Mouse (Mus musculus): ENCODE measurements around the gene Ccr9.

Ccr9 gene

DNA sequence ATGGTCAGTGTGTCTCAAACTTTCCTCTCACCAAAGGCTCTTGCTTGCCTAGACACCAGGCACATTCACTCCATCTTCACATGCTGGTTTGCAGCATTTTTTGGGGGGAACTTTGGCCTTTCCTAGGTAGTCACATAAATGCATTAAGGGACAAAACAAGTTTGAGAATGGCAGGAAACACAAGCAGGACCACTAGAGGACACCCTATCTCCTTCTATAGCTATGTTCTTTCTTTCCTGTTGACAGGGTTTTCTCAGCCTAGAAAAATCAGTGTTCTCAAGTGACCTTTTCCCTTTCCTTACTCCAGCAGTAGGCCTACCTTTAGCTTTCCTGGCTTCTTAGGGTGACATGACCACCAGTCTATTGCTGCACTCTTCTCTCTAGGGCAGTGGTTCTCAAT, 124.7 kb downstream of the Ccr9 start:
- no peak for DNase-seq (ENCODE audit: low read depth, low spot score)

DNA sequence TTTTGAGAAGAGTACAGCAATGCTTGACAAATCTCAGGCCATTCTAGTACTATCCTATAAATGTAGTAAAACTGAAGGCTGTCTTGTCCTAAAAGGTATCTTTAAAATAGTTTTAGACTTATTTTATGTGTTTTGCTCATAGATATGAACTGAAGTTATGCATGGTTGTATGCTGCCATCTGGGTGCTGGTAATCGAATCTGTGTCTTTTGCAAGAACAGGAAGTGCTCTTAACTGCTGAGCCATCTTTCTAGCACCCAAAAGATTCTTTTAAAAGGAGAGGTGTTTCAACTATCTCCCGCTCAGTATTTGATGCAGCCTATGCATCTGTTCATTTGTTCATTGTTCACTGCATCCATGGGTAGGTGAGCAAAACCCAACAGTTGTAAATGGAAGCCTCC, 127.0 kb downstream of the Ccr9 start:
- DNase-seq (ENCODE audit: low read depth, low spot score): no peak

DNA sequence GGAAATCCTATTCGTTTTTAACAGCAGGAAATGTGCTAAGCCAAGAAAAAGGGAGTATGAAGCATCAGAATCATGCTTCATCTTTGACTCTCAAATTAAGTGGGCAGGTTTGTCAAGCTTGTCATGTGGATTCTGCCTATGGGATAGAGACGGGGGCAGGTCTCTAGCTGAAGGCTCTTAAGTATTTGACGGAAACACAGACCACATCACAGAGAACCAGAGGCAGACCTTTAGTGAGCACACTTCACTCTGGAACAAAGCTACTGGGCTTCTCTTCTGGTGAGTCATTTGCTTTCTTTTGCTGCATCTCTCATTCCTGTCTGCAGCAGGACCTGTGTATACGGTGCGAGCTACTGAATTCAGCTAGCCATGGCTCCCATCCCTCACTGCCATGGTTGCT, 128.0 kb downstream of the Ccr9 start, which contains the start of gene Cxcr6:
Gene Cxcr6, plus strand, starts transcription at position 209 of the 400 bp plus-strand sequence.
- DNase-seq (ENCODE audit: low read depth, low spot score): no peak

DNA sequence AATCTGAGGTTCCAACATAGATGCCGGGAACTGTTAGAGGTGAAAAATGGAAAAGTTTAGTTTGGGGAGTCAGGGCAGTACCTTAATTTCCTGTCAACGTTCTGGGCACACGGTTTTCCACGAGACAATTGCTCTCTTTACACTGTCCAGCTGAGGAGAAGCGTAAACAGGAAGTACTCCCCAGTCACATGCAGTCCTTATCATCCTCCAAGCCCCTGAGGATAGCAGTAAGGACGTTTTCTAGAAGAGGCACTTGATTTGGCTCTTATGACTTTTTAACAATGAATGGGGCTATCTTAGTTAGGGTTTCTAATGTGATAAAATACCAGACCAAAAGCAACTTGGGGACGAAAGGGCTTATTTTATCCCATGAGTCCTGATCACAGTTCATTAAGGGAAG, 130.3 kb downstream of the Ccr9 start:
- no peak for DNase-seq (ENCODE audit: low read depth, low spot score)

DNA sequence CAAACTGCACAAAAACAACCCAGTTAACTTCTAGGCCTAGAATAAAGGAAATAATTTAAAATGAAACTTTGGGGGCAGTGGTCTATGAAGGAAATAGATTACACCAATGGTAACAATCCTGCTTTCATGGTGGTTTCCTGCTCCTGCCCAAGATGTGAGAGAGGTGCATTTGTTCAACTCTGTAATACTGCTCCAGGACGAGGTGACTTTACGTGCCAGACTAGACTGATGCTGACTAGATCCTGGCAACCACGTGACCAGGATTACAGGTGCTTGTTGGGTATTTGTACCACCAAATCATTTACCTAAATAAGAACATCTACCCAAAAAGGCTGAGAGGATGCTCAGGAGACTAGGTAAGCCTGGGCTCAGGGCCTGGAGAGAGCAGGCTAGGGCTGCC, 133.6 kb downstream of the Ccr9 start:
- no peak for DNase-seq (ENCODE audit: low read depth, low spot score)

DNA sequence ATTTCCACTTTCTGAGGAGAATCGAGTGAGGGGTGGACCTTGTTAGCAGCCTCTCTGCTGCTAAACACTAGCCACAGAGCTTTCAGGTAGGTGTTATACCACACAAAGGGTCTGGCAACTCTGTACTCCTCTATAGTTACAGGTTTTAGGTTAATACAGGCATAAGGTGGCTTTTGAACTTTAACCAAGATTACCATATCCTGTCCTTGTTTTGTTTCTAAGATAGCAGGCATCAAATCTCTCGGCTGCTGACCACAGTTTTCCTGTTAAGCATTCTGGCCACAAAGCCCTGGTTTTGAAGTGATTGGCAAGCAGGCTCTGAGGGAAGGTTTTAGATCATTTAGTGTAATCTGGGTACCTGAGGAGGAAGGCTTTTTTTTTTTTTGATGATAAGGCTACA, 136.1 kb downstream of the Ccr9 start:
- DNase-seq (ENCODE audit: low read depth, low spot score): no peak

DNA sequence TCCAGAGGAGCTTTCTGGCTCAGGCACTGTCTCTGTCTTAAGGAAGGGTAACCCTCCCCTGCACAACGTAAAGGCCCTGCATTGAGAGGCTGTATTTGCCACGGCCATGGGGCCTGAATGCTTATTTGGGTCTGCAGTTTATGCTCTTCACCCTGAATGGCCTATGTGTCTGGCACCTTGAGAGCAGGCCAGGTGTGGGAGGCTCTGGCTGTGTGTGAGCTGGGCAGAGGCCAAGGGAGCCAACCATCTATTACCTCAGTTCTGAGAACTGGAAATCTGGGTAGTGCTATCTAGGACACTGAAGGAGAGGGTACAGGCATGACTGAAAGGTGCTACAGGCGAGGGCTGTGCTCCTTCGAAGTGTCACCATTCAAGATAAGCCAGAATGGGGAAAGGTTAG, 136.6 kb downstream of the Ccr9 start:
- no peak for DNase-seq (ENCODE audit: low read depth, low spot score)

DNA sequence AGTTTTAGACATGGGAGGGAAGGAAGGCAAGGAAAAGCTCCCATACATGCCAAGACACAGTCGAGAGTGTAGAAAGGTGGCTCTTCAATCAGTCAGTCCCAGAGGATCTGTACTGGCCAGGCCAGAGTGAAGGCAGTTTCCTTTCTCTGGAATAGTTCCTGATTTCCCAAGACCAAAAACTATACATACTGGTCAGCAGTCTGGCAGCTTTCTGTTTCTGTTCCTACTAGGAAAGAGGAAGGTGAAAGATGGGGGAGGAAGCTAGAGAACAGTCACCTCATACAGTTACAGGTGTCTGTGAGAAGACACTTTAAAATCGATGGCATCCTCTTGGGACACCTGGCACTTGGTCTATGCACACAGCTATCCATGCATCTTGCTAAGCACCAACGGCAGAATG, 137.2 kb downstream of the Ccr9 start:
- DNase-seq (ENCODE audit: low read depth, low spot score): no peak

DNA sequence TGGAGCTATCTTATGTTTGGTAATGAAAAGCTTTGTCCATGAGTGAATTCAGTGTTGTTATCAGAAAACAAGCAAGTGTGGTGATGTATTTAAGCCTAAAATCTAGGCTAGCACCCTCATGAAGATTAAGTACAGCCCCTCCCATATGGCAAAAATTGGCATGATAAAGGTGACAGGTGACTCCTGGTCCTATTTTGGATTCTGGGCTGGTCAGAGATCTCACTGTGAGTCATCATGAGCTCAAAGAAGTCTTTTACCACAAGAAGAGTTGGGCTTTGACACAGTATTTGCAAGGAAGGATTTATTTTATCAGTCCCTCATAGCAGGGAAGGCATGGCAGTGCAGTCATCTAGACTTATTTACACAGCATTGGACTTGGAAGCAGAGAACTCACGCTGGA, 137.8 kb downstream of the Ccr9 start:
- DNase-seq (ENCODE audit: low read depth, low spot score): no peak

DNA sequence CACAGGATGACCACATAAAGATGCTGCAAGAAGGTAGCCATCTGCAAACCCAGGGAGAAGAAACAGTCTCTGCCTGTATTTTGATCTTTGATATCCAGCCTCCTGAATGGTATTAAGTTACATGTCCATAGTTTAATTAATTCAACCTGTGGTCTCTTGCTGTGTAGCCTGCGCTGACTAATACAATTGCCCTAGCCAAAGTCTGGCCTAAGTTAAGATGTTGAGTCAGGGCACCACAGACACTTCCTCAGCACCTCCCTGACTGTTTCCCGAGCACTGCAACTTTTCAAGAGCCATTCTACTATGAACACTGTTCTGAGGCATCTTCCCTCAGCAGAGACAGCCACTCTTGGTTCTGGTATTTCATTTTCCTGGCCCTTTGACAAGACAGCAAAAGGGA, 140.4 kb downstream of the Ccr9 start:
- DNase-seq (ENCODE audit: low read depth, low spot score): no peak

DNA sequence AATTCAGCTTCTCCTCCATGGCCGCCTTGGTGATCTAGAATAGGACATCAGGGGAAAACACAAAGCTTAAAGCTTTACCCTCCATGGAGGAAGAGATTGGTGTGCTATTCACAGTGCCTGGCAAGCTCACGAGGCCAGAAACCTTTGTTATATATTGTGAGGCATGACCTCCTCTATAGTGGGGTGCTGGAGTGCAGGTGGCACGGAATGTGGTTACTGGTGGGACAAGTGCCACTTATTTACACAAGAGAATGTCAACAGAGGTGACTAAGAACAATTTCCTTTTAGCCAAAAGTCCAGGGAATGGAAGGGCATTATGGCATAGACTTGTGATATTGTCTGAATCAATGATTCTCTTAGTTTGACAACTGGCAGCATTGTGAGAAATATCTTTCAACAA, 148.4 kb downstream of the Ccr9 start:
- DNase-seq (ENCODE audit: low read depth, low spot score): no peak

DNA sequence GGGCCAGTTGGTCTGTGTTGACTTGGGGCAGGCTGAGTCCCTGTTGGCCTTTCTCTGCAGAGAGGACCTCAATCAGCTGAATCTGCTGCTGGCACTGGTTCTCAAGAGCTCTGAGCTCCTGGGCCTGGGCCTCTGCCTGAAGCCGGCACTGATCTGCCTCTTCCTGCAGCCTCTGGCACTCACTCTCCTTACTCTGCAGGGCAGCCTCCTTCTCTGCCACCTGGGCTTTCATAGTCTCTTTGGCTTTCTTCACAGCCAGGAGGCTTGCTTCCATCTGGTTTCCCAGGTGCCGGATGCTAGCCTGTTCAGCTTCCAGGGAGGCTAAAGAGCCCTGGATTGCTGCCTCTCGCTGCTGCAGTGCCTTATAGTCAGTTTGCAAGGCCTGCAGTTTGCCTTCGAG, 150.7 kb downstream of the Ccr9 start:
- DNase-seq (ENCODE audit: low read depth, low spot score): no peak

All from ZHBTc4 (cell line).